Mouse (Mus musculus) ES-E14 (cell line): ENCODE measurements around the gene Fbxo11. TPM values are rescaled to one million over a fixed set of nuclear protein-coding genes. Genes with fewer than 3 reads are reported as not detected.
A peak's percentile ranks its signal among the peaks of the same experiment; 100 is the strongest.

ENCODE experiments used
- DNase-seq: peaks from one replicate; pipeline ENCODE4 v3.0.0-alpha.2; 2013; ENCODE audit warnings: low read depth, low spot score
- H3K27ac ChIP-seq: 2 replicates; pipeline ENCODE4 v1.5.1; 2012; ENCODE audit warnings: low read depth, mild to moderate bottlenecking, low read length, moderate library complexity, mixed read lengths; ENCODE audit not compliant: poor library complexity, insufficient read depth, severe bottlenecking
- H3K36me3 ChIP-seq: 2 replicates; pipeline ENCODE4 v1.6.1; 2012; ENCODE audit warnings: mild to moderate bottlenecking, low read length, moderate library complexity, mixed read lengths; ENCODE audit not compliant: control insufficient read depth, poor library complexity, insufficient read depth, severe bottlenecking
- H3K4me1 ChIP-seq, 2 experiments: fragments of 150-350 bp in 1 of 2; sonication (generic) in 1 of 2; 2 replicates each; pipeline ENCODE4 v1.6.1; 2012; ENCODE audit warnings: low read length in 2 of 2, mild to moderate bottlenecking in 1 of 2, mixed read lengths in 1 of 2; ENCODE audit not compliant: control insufficient read depth in 2 of 2, insufficient read depth in 2 of 2, poor library complexity in 1 of 2
- H3K4me3 ChIP-seq, 2 experiments: fragments of 150-350 bp in 1 of 2; sonication (generic) in 1 of 2; 2 replicates each; pipeline ENCODE4 v1.5.1; 2012; ENCODE audit warnings: low read length in 2 of 2, low read depth in 1 of 2, mild to moderate bottlenecking in 1 of 2, mixed read lengths in 1 of 2; ENCODE audit not compliant: insufficient read depth in 1 of 2, poor library complexity in 1 of 2, severe bottlenecking in 1 of 2
- H3K9ac ChIP-seq: 2 replicates; pipeline ENCODE4 v1.6.1; 2012; ENCODE audit warnings: low read depth, mild to moderate bottlenecking, low read length, mixed read lengths; ENCODE audit not compliant: poor library complexity, insufficient read depth, severe bottlenecking
- H3K9me3 ChIP-seq: fragments of 150-350 bp; sonication (generic); 2 replicates; pipeline ENCODE4 v1.6.1; 2012; ENCODE audit warnings: low read depth, mild to moderate bottlenecking, low read length; ENCODE audit not compliant: control insufficient read depth, insufficient read depth
- CHD2 ChIP-seq: IDR thresholded peaks from 2 replicates; pipeline ENCODE4 v1.6.1; 2014; ENCODE audit warnings: mild to moderate bottlenecking, low read depth, low read length, inconsistent platforms
- HCFC1 ChIP-seq: IDR thresholded peaks from 2 replicates; pipeline ENCODE4 v1.6.1; 2012; ENCODE audit warnings: low read length, inconsistent platforms, borderline replicate concordance; ENCODE audit not compliant: insufficient read depth
- MAFK ChIP-seq: IDR thresholded peaks from 2 replicates; pipeline ENCODE4 v1.6.1; 2014; ENCODE audit warnings: mild to moderate bottlenecking, low read depth, low read length, inconsistent platforms; ENCODE audit not compliant: insufficient read depth
- ZC3H11A ChIP-seq: IDR thresholded peaks from 2 replicates; pipeline ENCODE4 v1.6.1; 2012; ENCODE audit warnings: low read depth, mild to moderate bottlenecking, inconsistent platforms, low read length, borderline replicate concordance
- ZNF384 ChIP-seq: IDR thresholded peaks from 2 replicates; pipeline ENCODE4 v1.6.1; 2012; ENCODE audit warnings: low read depth, low read length, inconsistent platforms
- in situ Hi-C, 2 experiments: fragments of 600-800 bp; cut with MboI; formaldehyde crosslinking; loops; one replicate each; pipeline ENCODE4 v1.15.1; 2025; ENCODE audit warnings: low sequenced_read_pairs in 2 of 2, inconsistent platforms in 1 of 2; ENCODE audit not compliant: unreplicated experiment in 2 of 2
- total RNA-seq: library from RNA; depleted of rRNA; stranded (reverse); fragments of 300-350 nt; gene quantifications from 2 replicates; pipeline ENCODE4 v1.2.3, GENCODE M21; 2012

The Fbxo11 gene
- total RNA-seq, 1 experiment: 23.5 TPM

GRCm38 (mm10) chr17:88111081-88111796 lies 46.1 kb upstream of the Fbxo11 start:
- Histone ChIP-seq H3K4me3 (no peak overlapping the region), H3K27ac (no peak overlapping the region), H3K4me1 (peaks cover 3 to 6% of the 10 kb centered on the region in 2 experiments; a peak in 3 of 4 replicates), H3K9me3 (no peaks in the 10 kb centered on the region), H3K36me3 (no peaks in the 10 kb centered on the region), H3K9ac (no peak overlapping the region)
- in situ Hi-C loops: no loop called here
- no peak for TF ChIP-seq HCFC1
- TF ChIP-seq CHD2: no peak
- TF ChIP-seq ZC3H11A: no peak
- no peak for TF ChIP-seq ZNF384
- DNase-seq: no peak

GRCm38 (mm10) chr17:88107708-88108107 lies 42.6 kb upstream of the Fbxo11 start:
- H3K4me3 ChIP-seq: no peak overlapping the region
- H3K9ac ChIP-seq: no peak overlapping the region
- peaks cover 3 to 6% of the 10 kb centered on the region in 2 experiments; a peak in 3 of 4 replicates for H3K4me1 ChIP-seq
- TF ChIP-seq ZC3H11A (peak; percentile 31; the same call in 1 of the 2 replicates), MAFK (no peak)
- no peaks in the 10 kb centered on the region for H3K9me3 ChIP-seq
- in situ Hi-C loops: no loop called here
- no peak overlapping the region for H3K27ac ChIP-seq
- no peaks in the 10 kb centered on the region for H3K36me3 ChIP-seq
- no peak for DNase-seq

GRCm38 (mm10) chr17:88106365-88106764 lies 41.3 kb upstream of the Fbxo11 start:
- in situ Hi-C loops: no loop called here
- no peak overlapping the region; a peak in 1 of 4 replicates for H3K4me3 ChIP-seq
- DNase-seq: no peak
- H3K4me1 ChIP-seq: 0 out of 4 replicates have a peak, but pooled peaks cover 0 to 2% of the 10 kb centered on the region in 2 experiments
- H3K9ac ChIP-seq: no peak overlapping the region
- no peaks in the 10 kb centered on the region for H3K36me3 ChIP-seq
- H3K9me3 ChIP-seq: no peaks in the 10 kb centered on the region
- H3K27ac ChIP-seq: no peak overlapping the region
- TF ChIP-seq CHD2: no peak
- no peak for TF ChIP-seq ZNF384
- no peak for TF ChIP-seq ZC3H11A
- TF ChIP-seq HCFC1: no peak

DNA sequence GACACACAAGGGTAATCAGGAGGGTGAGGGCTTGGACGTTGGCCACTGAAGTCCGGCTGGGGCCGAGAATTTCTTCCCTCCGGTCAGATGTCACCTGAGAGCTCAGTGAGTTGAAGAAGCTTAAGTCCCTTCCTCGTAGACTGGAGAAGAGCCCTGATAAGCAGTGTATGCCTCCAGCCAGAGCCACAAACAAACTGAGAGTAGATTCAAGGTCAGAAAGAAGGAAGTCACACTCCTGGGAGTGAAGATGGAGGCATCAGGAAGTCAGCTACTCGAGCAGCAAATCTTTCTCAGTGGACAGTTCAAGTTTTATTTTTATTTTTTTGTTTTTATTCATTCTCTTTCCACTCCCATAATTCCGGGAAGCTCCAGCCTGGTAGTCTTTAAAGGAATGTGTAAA lies 37.5 kb upstream of the Fbxo11 start:
- Histone ChIP-seq H3K4me3 (no peak overlapping the region), H3K9ac (no peak overlapping the region), H3K36me3 (no peaks in the 10 kb centered on the region), H3K9me3 (no peaks in the 10 kb centered on the region), H3K4me1 (0 out of 4 replicates have a peak, but pooled peaks cover 0 to 2% of the 10 kb centered on the region in 2 experiments), H3K27ac (no peak overlapping the region)
- DNase-seq: no peak
- in situ Hi-C loops: no loop called here
- TF ChIP-seq HCFC1 (no peak), ZNF384 (no peak), CHD2 (no peak), ZC3H11A (no peak)
